Mouse (Mus musculus): ENCODE results near the gene Flywch2.
"Not testable (repeated sequence)": the region's sequence is repeated elsewhere in the genome, so short reads cannot be mapped to it uniquely, and the experiment has no call there.

The Flywch2 gene

DNA sequence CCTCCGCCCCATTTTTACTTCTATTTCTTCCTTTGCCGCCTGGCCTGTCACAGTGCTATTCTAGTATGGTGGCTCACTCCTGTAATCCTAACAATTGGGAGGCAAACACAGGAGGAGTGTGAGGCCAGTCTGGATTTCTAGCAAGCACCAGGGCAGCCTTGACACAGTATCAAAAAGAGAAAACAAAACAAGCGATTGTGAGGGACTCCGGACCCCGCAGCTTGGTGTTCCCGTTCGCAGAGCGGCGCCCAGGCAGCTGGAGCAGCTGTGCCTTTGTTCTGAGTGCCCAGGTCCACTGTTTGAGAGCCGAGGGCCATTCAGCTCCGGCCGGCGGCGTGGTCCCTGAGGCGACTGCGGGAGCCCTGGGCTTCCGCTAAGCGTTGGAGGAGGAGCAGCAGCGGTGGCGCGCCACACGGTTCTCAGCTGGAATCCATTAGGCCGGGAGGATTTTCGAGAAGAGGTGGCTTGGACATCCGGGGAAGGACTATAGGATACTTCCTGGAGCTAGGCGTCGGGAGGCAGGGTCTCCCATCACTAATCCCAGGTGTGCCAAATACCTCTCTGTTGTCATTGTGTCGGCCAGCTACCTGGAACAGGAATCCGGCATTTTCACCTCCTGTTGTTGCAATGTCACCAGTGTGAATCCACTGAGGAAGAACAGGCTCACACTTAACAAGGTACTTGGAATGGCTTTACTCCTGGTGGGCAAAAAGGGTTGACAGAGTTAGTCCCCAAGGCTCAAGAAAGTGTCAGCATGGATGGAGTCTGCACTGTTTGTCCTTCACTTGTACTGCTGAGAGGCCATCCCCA is 4.6 kb upstream of the Flywch2 start, which contains the start of gene Srrm2:
Srrm2 (plus strand) TSS at position 264 of the 810 bp plus-strand sequence.
- DNase-seq (ENCODE audit: low read depth, low spot score): no peak

DNA sequence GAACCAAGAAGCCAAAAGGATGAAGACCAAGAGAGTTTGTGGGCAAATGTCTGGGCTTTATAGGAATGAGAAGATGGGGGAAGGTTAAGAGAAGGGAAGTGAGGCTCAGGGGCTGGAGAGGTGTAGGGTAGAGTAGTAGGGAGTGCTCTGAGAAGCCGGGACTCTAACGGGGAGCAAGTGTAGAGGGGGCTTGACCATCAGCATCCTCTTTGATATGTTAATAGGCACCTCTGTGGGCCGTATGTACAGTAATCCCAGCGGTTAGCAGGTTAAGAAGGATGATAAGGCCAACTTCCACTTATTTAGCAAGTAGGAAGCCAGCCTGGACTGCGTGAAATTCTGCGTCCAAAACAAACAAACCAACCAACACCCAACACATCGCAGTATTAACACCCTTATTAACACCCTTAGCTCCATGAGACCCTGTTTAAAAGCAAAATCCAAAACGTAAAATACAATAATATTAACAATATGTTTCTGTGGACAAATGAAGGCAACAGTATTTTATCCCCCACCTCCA is 3.9 kb upstream of the Flywch2 start:
- no peak for DNase-seq (ENCODE audit: low read depth, low spot score)

DNA sequence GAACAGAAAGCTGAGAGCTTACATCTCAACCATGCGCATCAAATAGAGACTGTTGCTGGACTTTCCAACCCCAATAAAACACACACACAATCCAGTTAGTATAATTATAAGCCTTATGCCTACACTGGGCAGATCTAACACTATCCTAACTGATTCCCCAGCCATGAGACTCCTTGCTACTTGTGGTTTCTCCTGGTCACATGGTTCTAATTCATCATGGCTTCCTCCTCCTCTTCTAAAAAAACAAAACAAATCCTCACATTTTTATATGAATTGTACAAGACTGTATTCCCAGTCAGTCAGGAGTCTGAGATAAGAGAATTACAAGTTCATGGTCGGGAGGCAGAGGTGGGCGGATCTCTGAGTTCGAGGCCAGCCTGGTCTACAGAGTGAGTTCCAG is 3.1 kb upstream of the Flywch2 start:
- DNase-seq (ENCODE audit: low read depth, low spot score): no peak

DNA sequence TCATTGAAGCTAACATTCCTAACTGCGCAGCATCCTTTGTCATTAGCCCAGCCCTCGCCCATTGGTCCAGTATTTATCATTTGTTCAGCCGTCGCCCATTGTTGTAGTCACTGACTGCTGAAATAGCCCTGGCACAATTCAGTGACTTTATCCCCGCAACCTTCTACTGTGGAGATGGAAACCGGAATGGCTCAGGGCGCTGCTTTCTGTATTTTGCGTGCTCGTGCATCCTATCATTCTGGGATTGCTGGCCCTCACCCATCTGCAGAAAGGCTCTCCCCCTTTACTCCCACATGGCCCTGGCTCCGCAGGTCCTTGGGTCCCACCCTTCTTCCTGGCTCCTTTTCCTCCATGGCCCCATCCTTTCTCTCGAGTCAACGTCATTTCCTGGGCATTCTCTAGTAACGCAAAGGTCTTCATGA is 640 bp upstream of the Flywch2 start:
- DNase-seq (ENCODE audit: low read depth, low spot score): no peak

DNA sequence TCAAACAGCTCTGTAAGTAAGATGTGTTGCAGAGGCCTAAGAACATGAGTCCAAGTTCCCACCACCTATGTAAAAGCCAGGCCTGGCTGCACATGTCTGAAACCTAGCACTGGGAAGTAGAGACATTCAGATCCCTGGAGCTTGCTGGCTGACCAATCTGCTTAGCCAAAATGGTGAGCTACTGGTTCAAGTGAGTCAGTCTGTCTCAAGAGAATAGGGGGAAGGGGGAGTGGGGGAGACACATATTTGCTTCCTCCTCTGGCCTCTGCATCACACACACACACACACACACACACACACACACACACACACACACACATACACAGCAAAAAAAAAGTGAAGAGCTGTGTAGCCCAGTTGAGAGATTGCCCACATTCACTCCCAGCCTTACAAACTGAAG is 2.5 kb downstream of the Flywch2 start:
- no peak for DNase-seq (ENCODE audit: low read depth, low spot score)

DNA sequence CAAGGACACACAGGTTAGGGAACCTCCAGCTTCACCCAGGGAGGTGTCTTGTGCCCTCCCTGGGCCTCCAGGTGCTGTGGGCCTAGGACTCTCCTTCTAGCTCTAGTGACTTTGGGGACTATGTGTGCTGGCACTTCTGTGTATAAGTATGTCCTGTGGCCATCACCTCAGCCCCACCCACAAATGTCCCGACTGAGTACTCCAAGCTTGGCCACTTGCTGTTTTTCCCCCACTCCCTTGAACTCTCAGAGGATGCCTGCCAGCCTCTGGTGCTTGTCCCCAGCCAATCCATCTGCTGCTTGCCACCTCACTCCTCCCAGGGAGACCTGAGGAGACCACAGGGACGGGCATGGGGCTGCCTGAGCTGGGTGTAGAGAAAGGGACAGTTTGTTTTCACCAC is 7.4 kb downstream of the Flywch2 start:
- no peak for DNase-seq (ENCODE audit: low read depth, low spot score)

DNA sequence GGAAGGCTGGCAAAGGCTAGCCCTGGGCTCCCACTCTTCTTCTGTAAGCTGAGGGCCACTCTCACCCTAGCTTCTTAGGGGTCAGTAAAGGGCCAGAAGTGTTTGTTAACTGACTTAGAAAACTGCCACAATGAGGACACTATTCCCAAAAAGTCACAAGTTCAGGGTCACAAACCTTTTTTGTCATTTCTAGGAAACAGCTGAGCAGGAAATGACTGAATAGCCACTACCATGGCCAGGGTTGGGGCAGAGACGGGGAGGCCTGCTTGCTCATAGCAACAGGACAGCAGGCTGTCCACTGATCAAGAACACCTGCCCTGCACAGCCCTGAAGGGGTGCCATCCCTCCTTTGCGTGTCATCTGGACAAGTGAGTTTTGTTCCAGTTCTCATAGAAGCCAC is 8.7 kb downstream of the Flywch2 start:
- DNase-seq (ENCODE audit: low read depth, low spot score): no peak

DNA sequence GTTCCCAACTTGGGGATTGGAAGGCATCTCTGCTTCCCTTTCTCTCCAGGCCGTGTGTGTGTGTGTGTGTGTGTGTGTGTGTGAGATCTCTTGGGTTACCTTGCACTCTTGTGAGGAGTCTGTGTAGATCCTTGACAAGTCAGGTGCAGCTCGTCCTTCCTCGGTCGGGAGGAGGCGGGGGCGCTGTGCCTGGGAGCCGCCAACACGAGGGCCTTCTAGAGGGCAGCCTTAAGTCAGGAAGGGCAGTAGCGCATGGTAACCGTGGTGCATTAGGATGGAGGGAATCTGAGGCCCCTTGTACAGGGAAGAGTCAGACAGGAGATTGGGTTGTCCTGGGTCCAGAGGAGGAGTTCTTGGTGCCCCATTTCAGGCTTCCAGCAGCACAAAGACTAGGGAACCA is 9.7 kb downstream of the Flywch2 start:
- no peak for DNase-seq (ENCODE audit: low read depth, low spot score)

DNA sequence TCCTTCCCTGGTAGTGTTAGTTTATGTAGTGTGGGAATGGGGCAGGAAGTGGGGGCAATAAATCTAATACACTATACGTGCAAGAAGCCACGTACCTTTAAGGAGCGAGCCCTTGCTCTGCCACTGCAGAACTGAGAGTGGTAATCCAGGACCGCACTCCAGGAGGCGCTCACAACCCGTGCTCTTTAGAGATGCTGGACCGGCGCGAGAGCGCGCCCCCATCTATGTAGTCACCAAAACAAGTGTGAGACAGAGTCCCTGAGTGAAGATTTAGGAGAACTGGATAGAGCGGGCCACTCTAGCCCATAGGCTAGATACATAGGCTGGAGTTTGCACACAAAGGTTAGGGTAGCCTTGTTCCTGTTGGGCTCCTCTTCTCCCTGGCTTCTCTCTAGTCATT is 11.8 kb downstream of the Flywch2 start:
- DNase-seq (ENCODE audit: low read depth, low spot score): peak; percentile 48

DNA sequence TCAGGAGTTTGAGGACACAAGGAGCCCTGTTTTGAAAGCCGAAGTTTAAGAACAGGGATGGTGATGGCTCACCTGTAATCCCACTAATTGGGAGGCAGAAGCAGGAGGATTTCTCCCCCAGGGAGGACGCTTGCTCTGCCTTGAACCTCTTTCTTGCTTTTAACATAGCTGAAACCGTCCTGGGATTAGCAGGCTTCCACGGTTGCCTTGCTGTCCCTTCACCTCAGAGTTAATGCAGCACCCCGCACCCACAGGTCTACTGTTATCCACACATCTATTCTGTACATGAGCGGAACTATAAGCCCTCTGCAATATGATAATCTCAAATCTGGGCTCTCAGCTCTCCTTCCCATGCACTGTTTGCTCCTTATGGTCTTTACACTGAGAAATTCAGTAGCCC is 12.2 kb downstream of the Flywch2 start:
- DNase-seq (ENCODE audit: low read depth, low spot score): no peak

DNA sequence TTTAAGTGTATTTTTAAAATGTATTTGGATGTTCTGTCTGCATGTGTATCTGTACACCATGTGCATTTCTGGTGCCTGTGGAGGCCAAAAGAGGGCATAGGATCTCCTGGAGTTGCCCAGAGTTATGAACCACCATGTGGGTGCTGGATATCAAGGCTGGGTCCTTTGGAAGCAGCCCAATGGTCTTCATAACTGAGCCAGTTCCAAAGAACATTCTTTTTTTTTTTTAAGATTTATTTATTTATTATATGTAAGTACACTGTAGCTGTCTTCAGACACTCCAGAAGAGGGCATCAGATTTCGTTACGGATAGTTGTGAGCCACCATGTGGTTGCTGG is 13.7 kb downstream of the Flywch2 start:
- not testable (repeated sequence) for DNase-seq (ENCODE audit: low read depth, low spot score)

DNA sequence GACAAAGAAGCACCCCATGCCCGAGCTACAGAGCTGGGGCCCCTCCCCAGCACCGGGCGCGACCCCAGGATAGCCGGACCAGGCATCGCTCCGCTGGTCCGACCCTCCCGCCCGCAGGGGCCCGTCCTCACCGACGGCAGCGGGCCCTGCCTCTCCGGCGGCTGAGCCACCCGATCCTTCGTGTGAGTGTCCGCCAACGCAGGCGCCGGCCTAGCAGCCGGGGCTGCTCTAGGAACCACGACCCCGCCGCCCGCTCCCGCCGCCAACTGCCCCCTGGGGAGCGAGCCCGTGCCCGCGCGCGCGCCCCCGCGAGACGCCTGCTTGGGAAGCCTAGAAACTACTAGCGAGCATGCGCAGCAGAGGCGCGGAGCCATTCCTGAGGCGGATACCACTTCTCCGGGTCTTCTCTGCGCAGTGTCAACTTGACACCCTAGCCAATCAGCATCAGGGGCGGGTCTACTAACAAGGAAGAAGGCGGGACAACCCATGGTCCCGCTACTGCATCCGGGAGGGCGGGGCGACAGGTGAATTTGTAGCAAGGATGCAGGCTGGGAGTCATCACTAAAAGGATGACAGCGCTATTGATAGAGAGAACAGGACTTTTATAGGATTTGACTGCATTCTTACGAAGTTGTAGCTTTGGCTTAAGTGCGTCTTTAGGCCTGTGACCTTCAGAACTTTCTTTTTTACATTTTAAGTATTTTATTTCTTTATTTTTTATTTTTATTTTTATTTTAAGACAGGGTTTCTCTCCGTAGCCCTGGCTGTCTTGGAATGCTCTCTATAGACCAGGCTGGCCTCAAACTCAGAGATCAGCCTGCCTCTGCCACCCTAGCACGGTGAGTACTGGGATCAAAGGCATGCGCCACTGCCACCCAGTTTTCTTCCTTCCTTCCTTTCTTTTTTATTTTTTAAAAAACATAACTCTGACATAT is 14.3 kb downstream of the Flywch2 start, which contains the start of gene Flywch1:
Flywch1 (minus strand) TSS at position 319 of the 935 bp plus-strand sequence.
- peak; percentile 99 for DNase-seq (ENCODE audit: low read depth, low spot score)

DNA sequence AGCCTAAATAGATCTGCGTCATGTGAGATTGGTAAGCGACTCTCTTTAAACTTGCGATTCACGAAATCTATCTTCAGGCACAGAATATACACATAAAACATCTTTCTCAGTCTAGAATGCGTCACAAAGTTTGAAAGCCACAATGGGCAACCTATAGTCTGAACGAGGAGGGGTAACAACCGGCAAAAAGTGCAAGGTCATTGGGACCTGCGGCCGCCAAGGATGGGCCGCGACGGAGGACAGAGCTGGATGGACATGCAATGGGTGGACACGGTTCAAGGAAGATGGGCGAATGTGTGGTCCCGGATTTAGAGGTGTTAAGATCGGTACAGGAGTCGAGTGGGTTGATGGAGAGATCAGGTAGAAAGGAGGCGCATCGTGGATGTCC is 15.0 kb downstream of the Flywch2 start:
- no peak for DNase-seq (ENCODE audit: low read depth, low spot score)

DNA sequence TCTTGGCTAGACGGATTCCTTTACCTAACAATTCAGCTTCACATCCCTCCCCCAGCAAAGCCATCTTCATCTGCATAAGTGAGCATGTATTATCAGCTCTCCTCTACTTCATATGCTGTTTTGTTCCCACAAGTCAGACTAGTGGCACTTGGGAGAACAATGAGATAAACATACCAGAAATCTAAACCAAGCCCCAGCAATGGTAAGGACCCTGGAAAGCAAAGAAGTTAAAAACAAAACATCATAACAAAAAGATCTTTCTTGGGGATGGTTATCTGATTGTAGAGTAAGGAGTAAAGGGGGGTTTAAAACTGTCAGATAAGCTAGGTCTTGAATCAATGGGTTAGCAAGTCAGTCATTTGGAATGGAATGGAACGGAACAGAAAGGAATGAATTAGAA is 15.4 kb downstream of the Flywch2 start:
- no peak for DNase-seq (ENCODE audit: low read depth, low spot score)

DNA sequence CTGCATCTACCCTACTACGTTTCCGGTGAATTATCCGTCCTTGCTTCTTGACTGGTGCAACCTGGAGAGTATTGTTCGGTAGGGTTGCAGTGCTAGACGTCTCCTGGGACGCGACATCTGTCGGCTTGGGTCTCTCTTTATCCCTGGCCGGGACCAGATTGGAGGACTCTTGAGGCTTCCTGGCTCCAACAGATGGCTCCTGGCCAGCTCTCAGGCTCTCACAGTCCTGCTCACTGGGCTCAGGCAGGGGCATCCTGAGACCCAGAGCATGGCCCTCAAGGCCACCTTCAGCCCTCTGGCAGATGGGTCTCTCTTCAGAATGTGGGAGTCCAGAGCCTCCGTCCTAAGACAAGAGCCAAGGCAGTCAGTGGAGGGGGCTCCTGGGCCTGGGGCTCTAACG is 22.9 kb downstream of the Flywch2 start:
- no peak for DNase-seq (ENCODE audit: low read depth, low spot score)

DNA sequence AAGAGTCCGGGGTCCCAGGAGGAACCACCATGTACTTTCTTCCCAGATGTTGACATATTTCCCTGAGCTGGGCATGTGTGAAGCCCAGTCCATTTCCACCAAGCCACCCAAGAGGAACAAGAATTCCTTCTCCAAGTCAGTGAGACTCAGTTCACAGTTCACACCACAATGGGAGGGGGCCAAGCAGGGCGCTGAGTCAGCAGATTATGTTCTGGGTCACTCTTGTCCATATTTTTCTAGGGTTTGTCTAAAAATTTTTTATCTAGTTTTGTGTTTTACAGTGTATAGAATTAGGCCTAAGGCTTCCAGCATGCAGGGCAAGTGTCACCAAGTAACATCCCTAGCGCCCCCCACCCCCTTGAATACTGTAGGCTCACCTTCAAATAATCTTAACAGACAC is 24.7 kb downstream of the Flywch2 start:
- DNase-seq (ENCODE audit: low read depth, low spot score): no peak

DNA sequence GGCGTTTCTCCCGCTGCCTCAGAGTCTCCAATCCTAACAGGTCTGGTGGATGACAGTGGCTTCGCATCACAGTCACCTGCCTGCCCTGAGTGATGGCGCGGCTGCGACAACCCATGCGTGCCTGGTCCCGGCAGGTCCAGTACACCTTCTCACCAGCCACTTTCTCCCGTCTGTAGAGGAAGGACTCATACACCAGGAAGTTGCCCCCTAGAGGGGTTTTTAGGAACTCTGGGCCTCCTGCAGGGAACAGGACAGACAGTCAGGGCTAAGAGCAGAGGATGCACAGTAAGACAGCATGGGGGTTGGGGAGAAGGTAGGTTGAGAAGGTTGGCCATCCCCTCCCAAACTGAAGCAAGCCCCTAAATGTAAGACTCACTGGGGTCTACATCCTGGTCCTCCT is 25.6 kb downstream of the Flywch2 start:
- DNase-seq (ENCODE audit: low read depth, low spot score): no peak

DNA sequence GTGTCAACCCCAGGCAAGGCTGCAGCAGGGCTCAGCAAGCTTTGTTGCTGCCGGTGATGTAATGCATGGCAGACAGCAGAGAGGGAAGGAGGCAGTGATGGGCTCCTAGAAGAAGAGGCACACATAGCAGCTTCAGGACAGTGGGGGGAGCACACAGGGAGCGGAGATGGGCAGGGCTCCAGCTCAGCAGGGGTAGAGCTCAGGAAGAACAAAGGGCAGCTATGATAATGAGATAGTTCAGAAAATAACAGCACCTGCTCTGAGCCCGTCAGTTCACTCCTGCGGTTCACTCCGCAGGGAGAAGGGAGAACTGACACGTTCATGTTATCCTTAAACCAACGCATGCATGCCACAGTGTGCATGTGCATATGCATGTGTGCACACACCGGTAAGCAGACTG is 27.1 kb downstream of the Flywch2 start:
- no peak for DNase-seq (ENCODE audit: low read depth, low spot score)

DNA sequence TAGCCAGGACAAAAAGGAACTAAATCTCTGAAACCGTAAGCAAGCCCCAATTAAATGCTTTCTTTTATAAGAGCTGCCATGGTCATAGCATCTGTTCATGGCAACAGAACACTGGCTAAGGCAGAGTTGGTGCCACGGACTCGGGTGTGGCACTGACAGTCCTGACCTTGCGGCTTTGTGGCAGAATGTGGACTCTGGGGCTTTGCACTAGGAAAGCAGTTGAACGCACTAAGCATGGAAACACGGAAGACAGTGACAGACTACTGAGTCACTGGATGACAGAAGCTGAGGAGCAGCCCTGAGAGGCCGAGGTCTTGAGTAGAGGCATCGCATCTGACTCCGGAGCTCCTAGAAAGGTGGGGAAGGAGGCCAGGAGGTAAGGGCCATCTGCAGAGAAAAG is 28.3 kb downstream of the Flywch2 start:
- DNase-seq (ENCODE audit: low read depth, low spot score): no peak

DNA sequence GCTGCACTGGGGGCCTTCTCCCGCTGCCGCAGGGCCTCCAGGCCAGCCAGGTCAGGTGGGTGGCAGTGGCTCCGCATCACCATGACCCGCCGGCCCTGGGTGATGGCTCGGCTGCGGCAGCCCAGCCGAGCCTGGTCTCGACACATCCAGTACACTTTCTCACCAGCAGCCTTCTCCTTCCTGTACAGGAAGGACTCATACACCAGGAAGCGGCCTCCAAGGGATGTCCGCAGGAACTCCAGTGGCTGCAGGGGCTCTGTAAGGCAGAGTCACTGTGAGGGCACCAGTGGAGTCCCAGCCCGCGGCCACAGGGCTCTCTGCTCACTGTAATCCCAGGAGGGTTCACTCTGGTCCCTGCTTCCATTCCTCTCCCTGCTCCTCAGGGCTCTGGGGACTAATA is 30.2 kb downstream of the Flywch2 start:
- no peak for DNase-seq (ENCODE audit: low read depth, low spot score)

DNA sequence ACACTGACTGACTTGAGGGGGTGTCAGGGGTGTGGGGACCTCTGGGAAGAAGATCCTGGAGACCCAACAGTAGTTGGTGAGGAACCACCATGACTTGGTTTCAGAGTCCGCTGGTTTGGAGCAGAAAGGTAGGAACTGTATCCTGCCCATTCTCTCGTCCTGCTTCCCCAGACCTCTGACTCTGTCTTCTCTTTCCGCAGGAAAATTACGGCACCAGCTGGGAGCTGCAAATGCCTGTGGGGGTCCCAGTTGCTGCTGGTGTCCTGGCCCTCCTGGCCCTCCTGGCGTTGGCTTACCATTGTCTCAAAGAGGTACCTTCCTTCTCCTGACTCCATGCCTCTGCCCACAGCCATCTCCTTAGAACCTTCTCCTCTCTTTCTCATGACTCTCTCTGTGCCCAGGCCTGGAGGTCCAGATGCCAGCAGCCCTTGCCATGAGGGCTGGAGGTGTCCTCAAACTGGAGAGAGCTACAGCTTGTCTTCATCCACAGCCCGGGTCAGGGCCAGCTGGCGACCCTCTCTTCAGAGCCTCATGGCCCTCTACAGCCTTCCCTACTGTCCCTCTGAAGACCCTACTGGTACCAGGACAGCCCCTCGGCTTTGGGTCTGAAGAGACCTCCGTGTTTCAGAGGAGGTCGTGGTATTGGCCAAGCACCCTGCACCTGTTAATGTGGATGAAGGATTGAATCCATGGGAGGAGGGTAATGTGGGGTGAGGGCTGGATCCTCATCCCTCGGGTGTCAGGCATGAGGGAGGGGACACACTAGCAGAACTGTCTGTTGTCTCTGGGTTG is 36.3 kb downstream of the Flywch2 start:
- no peak for DNase-seq (ENCODE audit: low read depth, low spot score)

Data from skeletal muscle tissue, adult 2 months (tissue).